Mouse (Mus musculus) 3134 (cell line): ENCODE measurements around the gene AY074887.

Experiments used
- DNase-seq: peaks from one replicate; pipeline ENCODE4 v3.0.0-alpha.2; 2011; ENCODE audit warnings: low spot score; ENCODE audit not compliant: insufficient read length; ENCODE audit errors: extremely low read depth

The AY074887 gene

DNA sequence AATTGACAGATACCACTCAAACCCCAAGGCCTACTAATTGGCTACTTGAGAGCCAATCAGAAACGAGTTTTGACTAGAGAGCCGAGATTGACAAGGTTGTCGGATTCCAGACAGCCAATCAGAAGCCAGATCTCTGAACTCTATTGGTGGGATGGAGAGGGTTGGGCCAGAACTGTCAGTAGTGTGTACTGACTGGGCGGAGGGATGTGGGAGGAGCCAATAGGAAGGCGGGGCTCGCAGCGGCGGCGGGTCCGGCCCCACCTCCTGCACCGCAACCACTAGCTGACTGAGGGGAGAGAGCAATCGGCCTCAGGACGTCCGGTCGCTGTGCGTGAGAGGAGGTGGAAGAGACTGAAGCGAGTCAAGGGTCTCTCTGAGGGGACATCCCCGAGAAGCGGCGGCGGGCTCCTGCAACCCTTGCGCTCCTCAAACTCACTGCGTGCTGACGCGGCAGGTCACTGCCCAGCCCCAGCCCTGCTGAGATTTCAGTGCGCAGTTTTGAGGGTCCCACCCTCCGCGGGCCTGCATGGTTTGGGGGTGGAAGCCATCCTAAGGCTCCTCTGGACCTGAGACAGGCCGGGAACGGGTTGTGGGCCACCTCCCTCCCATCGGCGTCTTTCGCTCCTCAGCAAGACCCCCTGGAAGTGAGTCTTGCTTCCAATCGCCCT is 33.7 kb downstream of the AY074887 start, which contains the start of gene Hykk:
Gene Hykk, plus strand, starts transcription at position 274 of the 668 bp plus-strand sequence.
- peak; percentile 5 for DNase-seq

DNA sequence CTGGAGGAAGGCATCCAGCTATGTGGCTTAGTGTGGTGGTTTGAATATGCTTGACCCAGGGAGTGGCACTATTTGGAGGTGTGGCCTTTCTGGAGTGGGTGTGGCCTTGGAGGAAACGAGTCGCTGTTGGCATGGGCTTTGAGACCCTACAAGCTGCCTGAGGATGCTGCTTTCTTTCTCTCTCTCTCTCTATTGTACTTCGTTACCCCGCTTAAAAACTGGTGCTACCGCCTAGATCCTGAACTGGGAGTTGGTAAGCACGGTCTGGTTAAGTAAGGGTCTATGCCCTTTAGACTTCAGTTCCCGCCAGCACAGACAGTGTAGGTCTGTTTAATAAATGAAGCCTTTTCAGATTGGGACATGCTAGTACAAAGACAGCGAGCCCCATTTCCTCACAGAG is 34.4 kb downstream of the AY074887 start:
- DNase-seq, result no peak

DNA sequence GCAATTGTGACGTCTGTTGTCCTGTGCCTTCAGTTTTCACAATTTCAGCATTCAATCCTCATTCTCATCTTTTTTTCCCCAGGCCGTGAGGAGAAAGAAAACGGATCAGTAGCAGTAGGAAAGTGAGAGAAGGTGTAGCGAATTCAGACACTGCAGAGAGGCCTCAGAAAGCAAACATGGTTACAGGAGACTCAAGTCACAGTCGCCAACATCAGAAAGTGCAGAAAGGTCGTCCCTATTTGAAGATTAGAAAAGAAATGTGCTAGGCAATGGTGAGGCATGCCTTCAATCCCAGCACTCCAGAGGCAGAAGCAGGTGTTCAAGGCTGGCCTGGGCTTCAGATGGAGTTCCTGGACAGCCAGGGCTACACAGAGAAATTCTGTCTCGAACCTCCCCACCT is 35.2 kb downstream of the AY074887 start:
- DNase-seq, result no peak

DNA sequence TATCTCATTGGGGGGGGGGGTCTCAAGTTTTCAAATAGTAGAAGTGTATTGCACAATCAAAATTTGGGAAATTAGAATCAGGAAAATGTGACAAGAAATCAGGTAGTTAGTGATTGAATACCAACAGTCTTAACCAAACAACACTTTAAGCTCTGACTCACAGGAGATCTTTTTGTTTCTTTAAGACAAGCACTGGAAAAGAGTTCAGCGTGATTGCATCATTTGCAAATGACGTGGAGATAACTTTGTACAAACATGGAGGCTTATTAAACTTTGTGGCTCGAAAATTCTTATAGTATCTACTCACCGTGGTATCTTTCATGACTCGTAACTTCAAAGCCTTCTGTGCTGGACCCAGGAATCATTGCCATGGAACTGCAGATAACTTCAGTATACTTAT is 41.4 kb downstream of the AY074887 start:
- DNase-seq, result no peak
